Mouse (Mus musculus) left cerebral cortex, adult 2 months (tissue): Measurements from ENCODE around the gene Pax7. TPM values are rescaled to one million over a fixed set of nuclear protein-coding genes. Genes with fewer than 3 reads are reported as not detected.
A peak's percentile ranks its signal among the peaks of the same experiment; 100 is the strongest.

Experiments used
- DNase-seq, 2 experiments: peaks; one replicate each; pipeline ENCODE4 v3.0.0; 2021 to 2022; ENCODE audit warnings: low spot score in 2 of 2, mixed read lengths in 1 of 2; ENCODE audit errors: extremely low spot score in 1 of 2
- H3K27ac ChIP-seq: fragments of 200-600 bp; 2 replicates; pipeline ENCODE4 v1.8.1; 2022
- H3K4me3 ChIP-seq: fragments of 200-600 bp; 2 replicates; pipeline ENCODE4 v1.8.1; 2022
- CTCF ChIP-seq: fragments of 200-600 bp; IDR thresholded peaks from 2 replicates; pipeline ENCODE4 v1.8.1; 2022; ENCODE audit warnings: antibody characterized with exemption, mild to moderate bottlenecking, moderate library complexity
- intact Hi-C: fragments of 180-260 bp; cut with DNase I; formaldehyde crosslinking; loops from one replicate; pipeline ENCODE4 v1.15.1; 2025
- total RNA-seq, 2 experiments: library from RNA; stranded (reverse); gene quantifications; 2 replicates each; pipeline ENCODE4 v1.2.3; 2021

The Pax7 gene
- total RNA-seq, 2 experiments from 2014 or later, result not detected

- Histone ChIP-seq H3K27ac (no peak overlapping the region), H3K4me3 (no peak overlapping the region)
- DNase-seq, result no peak
- TF ChIP-seq CTCF, result no peak
- intact Hi-C loops, result no loop called here
These were observed 74.6 kb downstream of the Pax7 start for GRCm38 (mm10) chr4:139758512-139759340.

- intact Hi-C loops, result no loop called here
- Histone ChIP-seq H3K27ac (no peak overlapping the region), H3K4me3 (no peak overlapping the region)
- no peak for DNase-seq
- TF ChIP-seq CTCF, result no peak
These were observed 76.4 kb downstream of the Pax7 start for GRCm38 (mm10) chr4:139756931-139757330.

- no peak overlapping the region for H3K27ac ChIP-seq
- intact Hi-C loops, result no loop called here
- H3K4me3 ChIP-seq, result no peak overlapping the region
- TF ChIP-seq CTCF, result no peak
- DNase-seq, result no peak
These were observed 79.1 kb downstream of the Pax7 start for GRCm38 (mm10) chr4:139754148-139754710.

- no peak for DNase-seq
- H3K4me3 ChIP-seq, result no peak overlapping the region
- intact Hi-C loops, result no loop called here
- no peak overlapping the region for H3K27ac ChIP-seq
- TF ChIP-seq CTCF, result no peak
These were observed 82.4 kb downstream of the Pax7 start for GRCm38 (mm10) chr4:139750926-139751325.

- DNase-seq, result no peak
- H3K4me3 ChIP-seq, result no peak overlapping the region
- TF ChIP-seq CTCF, result no peak
- intact Hi-C loops, result no loop called here
- no peak overlapping the region for H3K27ac ChIP-seq
These were observed 86.0 kb downstream of the Pax7 start for GRCm38 (mm10) chr4:139747190-139747936.

GRCm38 (mm10) chr4:139746177-139746576 is 87.2 kb downstream of the Pax7 start:
- H3K4me3 ChIP-seq, result no peak overlapping the region
- DNase-seq, result no peak
- TF ChIP-seq CTCF, result no peak
- intact Hi-C loops, result no loop called here
- H3K27ac ChIP-seq, result no peak overlapping the region

- intact Hi-C loops, result no loop called here
- Histone ChIP-seq H3K27ac (no peak overlapping the region), H3K4me3 (no peak overlapping the region)
- TF ChIP-seq CTCF, result no peak
- DNase-seq, result no peak
These were observed 88.4 kb downstream of the Pax7 start for GRCm38 (mm10) chr4:139744765-139745395.

- intact Hi-C loops, result no loop called here
- TF ChIP-seq CTCF, result no peak
- Histone ChIP-seq H3K4me3 (no peak overlapping the region), H3K27ac (no peak overlapping the region)
- DNase-seq, result no peak
These were observed 89.7 kb downstream of the Pax7 start for GRCm38 (mm10) chr4:139743626-139744025.

GRCm38 (mm10) chr4:139737035-139737434 is 96.3 kb downstream of the Pax7 start:
- intact Hi-C loops, result no loop called here

GRCm38 (mm10) chr4:139727101-139727500 is 106.2 kb downstream of the Pax7 start:
- Histone ChIP-seq H3K27ac (no peak overlapping the region), H3K4me3 (no peak overlapping the region)
- intact Hi-C loops, result no loop called here
- DNase-seq, result no peak
- no peak for TF ChIP-seq CTCF

More at GRCm38 (mm10) chr4:139737035-139737434, 96.3 kb downstream of the Pax7 start:
- no peak overlapping the region; the same call in 1 of the 2 replicates for H3K27ac ChIP-seq
- no peak overlapping the region for H3K4me3 ChIP-seq
- DNase-seq, result peak; percentile 57 to 68
- no peak; the same call in 1 of the 2 replicates for TF ChIP-seq CTCF

- H3K4me3 ChIP-seq, result no peak overlapping the region
- no peak for TF ChIP-seq CTCF
- no peak overlapping the region for H3K27ac ChIP-seq
- no peak for DNase-seq
- intact Hi-C loops, result no loop called here
These were observed 107.9 kb downstream of the Pax7 start for GRCm38 (mm10) chr4:139725421-139725820.

- no peak for DNase-seq
- intact Hi-C loops, result no loop called here
- H3K4me3 ChIP-seq, result no peak overlapping the region
- H3K27ac ChIP-seq, result no peak overlapping the region
- TF ChIP-seq CTCF, result no peak
These were observed 109.0 kb downstream of the Pax7 start for GRCm38 (mm10) chr4:139724296-139724695.
